Mouse (Mus musculus): ENCODE results near the gene Bclaf1.
A peak's percentile ranks its signal among the peaks of the same experiment; 100 is the strongest.

Gene Bclaf1

GRCm38 (mm10) chr10:20311918-20312735 lies at the start of gene Bclaf1:
Bclaf1 (plus strand) TSS chr10:20312469.
- peak; percentile 99 for DNase-seq

GRCm38 (mm10) chr10:20262896-20263295 lies 49.4 kb upstream of the Bclaf1 start:
- no peak for DNase-seq

GRCm38 (mm10) chr10:20264479-20264878 lies 47.8 kb upstream of the Bclaf1 start:
- DNase-seq: no peak

DNA sequence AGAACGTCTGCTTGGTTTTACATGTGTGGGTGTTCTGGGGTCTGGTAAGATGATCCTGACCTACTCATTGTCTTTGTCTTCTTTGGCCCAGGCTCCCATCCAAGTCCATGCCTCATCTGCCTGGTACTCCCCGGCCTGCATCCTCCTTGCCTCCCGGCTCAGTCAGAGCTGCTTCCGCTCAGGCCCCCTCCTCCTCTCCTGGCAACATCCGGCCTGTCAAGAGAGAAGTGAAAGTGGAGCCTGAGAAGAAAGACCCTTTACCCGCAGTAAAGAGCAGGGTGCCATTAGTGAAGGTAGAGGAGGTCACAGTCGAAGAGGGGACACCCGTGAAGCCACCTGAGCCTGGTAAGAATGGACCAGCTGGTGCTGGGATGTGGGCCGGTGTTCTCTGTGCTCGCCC lies 45.2 kb upstream of the Bclaf1 start:
- no peak for DNase-seq

- DNase-seq: no peak
Observed at GRCm38 (mm10) chr10:20268945-20269344, 43.3 kb upstream of the Bclaf1 start.

DNA sequence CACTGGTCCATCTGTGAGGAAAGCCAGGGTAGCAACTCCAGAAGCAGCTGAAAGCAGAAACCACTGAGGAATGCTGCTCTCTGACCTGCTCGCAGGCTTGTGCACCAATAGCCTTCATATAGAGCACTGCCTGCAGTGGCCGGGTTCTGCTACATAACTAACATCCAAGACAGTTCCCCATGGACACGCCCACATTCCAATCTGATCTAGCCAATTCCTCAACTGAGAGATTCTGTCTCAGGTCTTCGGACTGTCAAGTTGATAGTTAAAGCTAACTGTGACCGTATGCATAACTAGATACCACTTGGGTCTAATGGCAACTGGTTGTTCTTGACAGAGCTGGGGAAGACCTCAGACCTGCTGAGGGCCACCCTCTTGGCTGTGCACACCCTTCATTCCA lies 39.9 kb upstream of the Bclaf1 start:
- no peak for DNase-seq

GRCm38 (mm10) chr10:20273278-20273677 lies 39.0 kb upstream of the Bclaf1 start:
- DNase-seq: no peak

DNA sequence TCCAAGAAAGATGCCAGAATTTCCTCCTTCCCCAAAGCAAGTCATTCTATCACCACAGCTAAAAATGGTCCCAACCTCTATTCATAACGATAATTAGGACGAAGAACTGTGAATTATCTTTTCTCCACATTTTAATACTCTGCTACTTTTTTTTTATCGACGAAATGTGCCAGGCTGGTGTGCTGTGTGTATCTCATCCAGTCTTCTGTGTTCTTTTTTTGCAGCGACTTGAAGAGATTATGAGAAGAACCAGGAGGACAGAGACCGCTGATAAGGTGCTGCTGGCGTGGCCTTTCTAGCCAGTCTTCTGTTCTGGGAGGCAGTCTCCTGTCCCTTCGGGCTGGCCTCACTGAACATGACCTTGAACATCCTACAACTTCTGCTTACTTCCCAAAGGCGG lies 38.2 kb upstream of the Bclaf1 start:
- no peak for DNase-seq

DNA sequence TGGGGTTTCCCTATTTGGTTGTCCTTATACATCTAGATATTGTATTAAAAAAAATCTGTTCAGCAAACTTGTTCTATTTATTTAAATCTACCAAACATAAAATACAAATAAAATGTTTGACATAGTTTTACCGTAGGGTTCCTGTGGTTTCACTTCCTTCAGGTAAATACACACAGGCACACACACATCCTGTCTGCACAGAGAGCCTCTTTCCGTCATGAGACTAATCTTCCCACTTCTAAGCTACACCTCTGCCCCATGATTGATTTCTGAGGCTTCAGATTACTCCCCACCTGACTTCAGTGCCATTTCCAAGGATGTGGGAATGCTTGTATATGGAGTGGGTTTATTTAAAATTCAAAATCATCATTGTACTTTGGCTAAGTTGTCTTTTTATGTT lies 30.8 kb upstream of the Bclaf1 start:
- DNase-seq: no peak

GRCm38 (mm10) chr10:20285289-20285975 lies 26.8 kb upstream of the Bclaf1 start:
- no peak for DNase-seq

DNA sequence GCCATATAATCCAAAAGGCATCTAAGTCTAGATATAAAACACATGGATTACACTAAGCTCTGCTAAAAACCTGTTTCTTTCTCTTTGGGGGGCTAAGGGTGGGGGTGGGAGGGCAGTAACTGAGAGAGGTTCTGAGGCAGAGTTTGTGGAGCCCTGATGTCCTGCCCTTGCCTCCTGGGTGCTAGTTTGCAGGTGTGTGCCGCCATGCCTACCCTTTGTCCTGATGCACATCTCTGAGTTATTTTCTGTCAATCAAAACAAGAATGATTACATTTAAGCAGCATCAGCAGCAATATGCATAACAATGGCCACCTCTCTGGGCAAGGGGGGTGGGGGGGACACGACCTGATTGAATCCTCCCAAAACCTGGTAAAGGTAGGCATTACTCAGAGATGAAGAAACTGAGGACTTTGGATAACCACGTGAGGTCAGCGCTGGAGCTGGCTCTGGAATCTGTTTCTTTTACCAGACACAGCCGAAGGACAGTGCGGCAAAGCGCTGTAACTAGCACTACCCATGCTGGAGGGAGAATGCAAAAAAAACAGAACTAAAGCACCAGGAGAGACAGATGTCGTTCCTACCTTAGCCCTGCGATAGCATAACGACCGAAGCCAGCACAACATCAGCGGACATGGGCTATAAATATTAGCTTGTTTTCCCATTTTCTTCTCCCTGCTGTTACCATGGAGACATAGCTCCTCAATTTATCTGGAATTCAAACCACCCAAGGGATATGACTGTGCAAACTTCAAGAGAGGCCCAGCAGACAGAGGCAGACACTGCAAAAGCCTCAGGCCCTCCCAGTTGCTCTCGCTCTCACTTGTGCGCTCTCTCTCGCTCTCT lies 26.1 kb upstream of the Bclaf1 start:
- DNase-seq: no peak

DNA sequence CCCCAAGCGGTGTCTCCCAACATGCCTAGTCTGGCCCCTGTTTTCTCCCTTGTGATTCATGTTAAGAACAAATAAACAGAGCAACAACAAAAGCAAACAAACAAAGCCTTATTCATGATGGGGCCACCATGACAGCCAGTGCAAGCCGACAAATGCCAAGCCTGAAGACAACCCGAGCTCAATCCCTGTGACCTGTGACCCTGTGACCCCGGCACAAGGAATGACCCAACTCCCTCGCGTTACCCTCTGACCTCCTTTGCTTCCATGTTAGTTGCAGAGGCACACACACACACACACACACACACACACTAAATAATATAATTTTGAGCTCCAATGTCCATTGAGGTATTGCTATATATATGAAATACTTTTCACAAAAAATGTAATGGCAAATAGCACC lies 24.9 kb upstream of the Bclaf1 start:
- no peak for DNase-seq

DNA sequence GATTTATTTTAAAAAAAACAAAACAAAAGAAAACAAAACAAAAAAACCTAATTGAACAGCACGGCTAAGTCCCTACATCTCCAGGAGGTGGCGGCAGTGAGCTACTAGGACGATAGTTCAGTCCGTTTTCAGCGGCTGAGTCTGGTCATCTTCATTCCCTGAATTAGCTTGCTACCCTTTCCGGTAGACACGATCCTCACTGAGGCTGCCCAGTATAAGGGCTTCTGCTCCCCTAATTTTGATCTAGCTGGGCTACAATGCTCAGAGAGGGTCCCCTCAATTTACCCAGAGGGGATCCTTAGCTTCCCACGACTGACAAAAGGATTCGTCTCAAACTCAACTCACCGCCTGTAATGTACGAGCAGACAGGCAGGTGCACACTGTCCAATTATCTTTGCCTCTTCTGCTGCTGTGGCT lies 21.8 kb upstream of the Bclaf1 start:
- DNase-seq: peak; percentile 83

- DNase-seq: no peak
Observed at GRCm38 (mm10) chr10:20295961-20296360, 16.3 kb upstream of the Bclaf1 start.

GRCm38 (mm10) chr10:20298152-20298920 lies 13.9 kb upstream of the Bclaf1 start:
- no peak for DNase-seq

DNA sequence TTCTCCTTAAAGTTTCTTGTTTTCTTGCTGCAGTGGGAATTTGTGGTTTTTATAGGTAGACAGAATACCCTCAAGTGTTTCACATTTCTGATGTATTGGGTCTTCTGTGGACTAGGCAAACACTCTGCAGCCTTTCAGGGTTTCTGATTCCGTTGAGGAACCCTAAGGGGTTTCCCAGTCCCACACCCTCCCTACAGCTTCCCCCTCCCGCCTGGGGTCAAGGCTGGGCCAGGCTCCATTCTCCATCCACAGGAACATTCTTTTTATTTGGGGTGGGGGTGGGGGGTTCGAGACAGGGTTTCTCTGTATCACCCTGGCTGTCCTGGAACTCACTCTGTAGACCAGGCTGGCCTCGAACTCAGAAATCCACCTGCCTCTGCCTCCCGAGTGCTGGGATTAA lies 13.2 kb upstream of the Bclaf1 start:
- no peak for DNase-seq

- no peak for DNase-seq
Observed at GRCm38 (mm10) chr10:20310969-20311769, 1.1 kb upstream of the Bclaf1 start.

- peak; percentile 91 for DNase-seq
Observed at GRCm38 (mm10) chr10:20312736-20313301, 550 bp downstream of the Bclaf1 start.

GRCm38 (mm10) chr10:20313447-20313846 lies 1.2 kb downstream of the Bclaf1 start:
- no peak for DNase-seq

GRCm38 (mm10) chr10:20313941-20314340 lies 1.7 kb downstream of the Bclaf1 start:
- no peak for DNase-seq

DNA sequence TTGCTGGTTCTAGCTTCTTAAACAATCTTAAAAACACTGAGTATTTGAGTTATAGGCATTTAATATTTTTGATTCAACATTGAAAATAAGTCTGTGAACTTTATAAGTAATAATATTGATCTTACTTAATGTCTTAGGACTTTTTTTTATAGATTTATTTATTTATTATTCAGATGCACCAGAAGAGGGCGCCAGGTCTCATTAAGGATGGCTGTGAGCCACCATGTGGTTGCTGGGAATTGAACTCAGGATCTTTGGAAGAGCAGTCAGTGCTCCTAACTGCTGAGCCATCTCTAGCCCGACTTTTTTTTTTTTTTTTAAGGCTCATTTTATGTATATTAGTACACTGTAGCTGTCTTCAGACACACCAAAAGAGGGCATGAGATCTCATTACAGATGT lies 2.5 kb downstream of the Bclaf1 start:
- DNase-seq: no peak

Data from cerebellum, adult 8-10 months (tissue).